Mouse (Mus musculus) skeletal muscle tissue, postnatal 0 days (tissue): ENCODE results near the gene Olfr414. TPM values are rescaled to one million over a fixed set of nuclear protein-coding genes. Genes with fewer than 3 reads are reported as not detected.

Source experiments
- polyA plus RNA-seq: library from polyadenylated mRNA; unstranded; fragments of >200 nt; fragmentation: Nextera tagmentation; extraction: Ambion mirVana; gene quantifications from 2 replicates; pipeline ENCODE4 v1.2.1, GENCODE M21; 2015

The Olfr414 gene
- polyA plus RNA-seq: not detected in 2 replicates

DNA sequence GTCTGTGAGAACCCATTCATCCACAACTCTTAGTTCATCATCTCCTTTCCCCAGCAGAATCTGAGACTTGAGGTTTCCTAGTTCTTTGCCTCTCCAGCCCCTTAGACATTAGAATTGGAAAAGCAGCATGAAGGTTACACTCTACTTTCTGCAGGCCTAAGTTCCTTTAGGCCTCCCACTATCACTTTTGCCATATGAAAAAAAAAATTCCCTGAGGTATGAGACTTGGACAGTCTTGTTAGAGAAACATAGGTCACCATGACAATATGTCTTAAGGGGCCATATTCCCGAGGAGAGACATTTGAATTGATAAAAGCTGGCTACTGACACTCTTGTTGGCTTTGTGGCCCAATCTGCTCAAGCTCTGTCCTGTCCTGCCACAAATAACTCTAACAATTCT is at the start of gene Olfr414:
TSS of gene Olfr414 (plus strand) at position 301 of the 400 bp plus-strand sequence.

GRCm38 (mm10) chr1:174390746-174391145 is 33.1 kb upstream of the Olfr414 start, which contains the start of gene Olfr248:
TSS of gene Olfr248 (plus strand) at chr1:174391046.

DNA sequence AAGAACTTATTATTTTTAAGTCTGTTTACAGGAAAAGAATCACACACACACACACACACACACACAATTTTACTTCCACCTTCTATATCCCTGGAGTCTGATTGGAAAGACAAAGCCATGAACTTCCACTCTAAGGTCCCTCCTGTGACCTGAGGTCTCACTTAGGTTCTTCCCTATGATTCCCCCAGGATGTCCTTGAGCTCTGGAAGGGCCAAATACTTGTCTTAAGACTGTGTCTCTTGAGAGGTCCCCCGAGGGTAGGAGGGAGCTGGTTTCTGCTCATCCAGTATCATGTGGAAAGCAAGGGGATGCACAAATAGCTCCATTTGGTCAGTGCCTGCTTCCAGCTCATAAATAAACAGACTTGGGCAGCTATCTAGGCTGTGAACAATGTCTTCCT is 17.9 kb downstream of the Olfr414 start, which contains the start of gene Olfr220:
TSS of gene Olfr220 (plus strand) at position 301 of the 400 bp plus-strand sequence.

Other genes starting within 250 kb of the Olfr414 start
- gene Olfr419, start 172.0 kb upstream of the Olfr414 start, polyA plus RNA-seq: not detected in 2 replicates
- gene Mptx1, start 93.5 kb upstream of the Olfr414 start, polyA plus RNA-seq: not detected in 2 replicates
- gene Olfr417, start 58.9 kb upstream of the Olfr414 start, polyA plus RNA-seq: not detected in 2 replicates
- gene Olfr248, start 33.0 kb upstream of the Olfr414 start, polyA plus RNA-seq: not detected in 2 replicates
- not detected in 2 replicates for gene Olfr220, start 18.0 kb downstream of the Olfr414 start, polyA plus RNA-seq
- 0.18 TPM in 2 replicates for gene Fmn2, start 77.8 kb downstream of the Olfr414 start, polyA plus RNA-seq